Mouse (Mus musculus) urinary bladder, postnatal 4 days (tissue): ENCODE measurements around the gene Rccd1.
A peak's percentile ranks its signal among the peaks of the same experiment; 100 is the strongest.

Source experiments
- DNase-seq, 2 experiments: peaks; one replicate each; pipeline ENCODE4 v3.0.0; 2021 to 2022; ENCODE audit warnings: low spot score in 2 of 2

The Rccd1 gene

DNA sequence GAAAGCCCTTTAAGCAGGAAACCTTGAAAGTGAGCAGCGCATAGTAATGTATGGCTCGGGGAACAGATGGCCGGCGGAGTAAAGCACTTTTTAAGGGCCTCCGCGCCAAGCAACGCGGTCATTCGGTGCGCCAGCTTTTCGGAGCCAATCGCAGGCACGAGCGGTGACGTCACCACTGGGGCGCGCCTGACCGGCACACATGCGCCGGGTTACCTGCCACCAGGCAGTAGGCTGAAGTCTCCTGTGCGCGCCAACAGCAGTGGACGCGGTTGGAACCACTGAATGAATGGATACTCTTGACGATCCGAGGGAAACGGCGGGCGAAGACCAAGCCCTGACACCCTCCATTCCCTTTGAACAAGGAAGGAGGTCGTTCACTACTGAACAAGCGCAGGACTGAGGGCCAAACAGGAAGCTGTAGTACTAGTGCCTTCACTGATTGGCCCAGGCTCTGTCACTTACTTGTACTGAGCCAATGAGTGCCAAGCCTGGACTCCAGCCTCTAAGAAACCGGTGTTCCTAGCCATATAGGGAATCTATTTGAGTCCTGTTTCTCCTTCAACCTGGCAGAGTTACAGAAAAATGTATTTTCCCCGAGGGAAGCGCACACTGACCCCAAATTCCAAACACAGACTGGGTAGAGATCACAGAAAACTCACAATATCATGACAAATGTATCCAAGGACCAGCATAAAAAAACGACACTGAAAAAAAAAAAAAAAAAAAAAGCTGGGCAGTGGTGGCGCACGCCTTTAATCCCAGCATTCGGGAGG, at the start of gene Rccd1:
TSS of gene Rccd1 (minus strand) at position 412 of the 773 bp plus-strand sequence.
- peak; percentile 89 to 96 for DNase-seq

GRCm38 (mm10) chr7:80373850-80374249, 49.6 kb upstream of the Rccd1 start:
- no peak for DNase-seq

DNA sequence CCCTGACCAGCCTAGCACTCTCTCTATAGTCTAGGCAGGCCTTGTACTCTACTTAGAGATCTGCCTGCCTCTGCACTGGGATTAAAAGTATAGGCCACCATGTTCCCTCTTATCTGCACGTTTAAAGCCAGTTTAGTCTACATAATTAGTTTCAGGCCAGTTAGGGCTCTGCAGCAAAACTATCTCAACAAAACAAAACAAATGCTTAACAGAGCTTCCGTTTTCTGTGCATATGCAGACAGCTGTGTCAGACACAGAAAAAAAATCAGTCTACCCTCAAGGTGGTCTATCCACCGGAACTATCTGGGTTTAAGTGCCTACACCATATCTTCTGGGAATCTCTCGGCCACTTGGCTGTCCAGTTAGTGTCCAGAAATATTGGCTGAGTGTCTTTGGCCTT, 49.1 kb upstream of the Rccd1 start:
- no peak for DNase-seq

DNA sequence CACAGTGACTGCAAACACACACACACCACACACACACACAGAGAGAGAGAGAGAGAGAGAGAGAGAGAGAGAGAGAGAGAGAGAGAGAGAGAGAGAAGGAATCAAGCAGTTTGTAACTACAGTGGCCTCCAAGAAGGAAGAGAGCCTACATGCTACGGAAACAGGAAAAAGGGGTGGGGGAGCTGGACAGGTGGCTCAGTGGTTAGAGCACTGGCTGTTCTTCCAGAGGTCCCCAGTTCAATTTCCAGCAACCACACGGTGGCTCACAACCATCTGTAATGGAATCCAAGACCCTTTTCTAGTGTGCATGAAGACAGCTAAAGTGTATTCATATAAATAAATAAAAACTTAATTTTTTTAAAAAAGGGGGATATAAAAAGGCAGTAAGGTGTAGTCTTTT, 48.4 kb upstream of the Rccd1 start:
- no peak for DNase-seq

DNA sequence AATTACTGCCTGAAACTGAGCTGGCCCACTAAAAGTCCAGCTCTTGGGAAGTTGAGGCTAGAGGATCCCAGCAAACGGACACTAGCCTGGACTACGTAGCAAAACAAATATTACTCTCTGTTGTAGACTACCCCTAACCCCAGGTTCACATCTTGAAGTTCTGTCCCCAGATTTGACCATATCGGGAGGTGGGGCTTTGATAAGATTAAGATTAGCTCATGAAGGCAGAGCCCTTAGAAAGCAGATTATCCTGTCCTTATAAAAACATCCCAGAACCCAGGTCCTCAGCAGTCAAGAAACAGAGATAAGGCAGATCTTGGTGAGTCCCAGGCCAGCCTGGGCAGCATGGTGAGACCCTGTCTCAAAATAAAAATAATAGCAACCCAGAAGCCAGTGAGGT, 47.9 kb upstream of the Rccd1 start:
- DNase-seq, result no peak

- DNase-seq, result peak; percentile 78 to 83
Measured at GRCm38 (mm10) chr7:80371041-80371751, 46.9 kb upstream of the Rccd1 start, which contains the start of gene Man2a2. Gene Man2a2 (minus strand): TSS chr7:80371375.

- peak; percentile 68 to 77 for DNase-seq
Measured at GRCm38 (mm10) chr7:80370649-80371040, 46.4 kb upstream of the Rccd1 start.

DNA sequence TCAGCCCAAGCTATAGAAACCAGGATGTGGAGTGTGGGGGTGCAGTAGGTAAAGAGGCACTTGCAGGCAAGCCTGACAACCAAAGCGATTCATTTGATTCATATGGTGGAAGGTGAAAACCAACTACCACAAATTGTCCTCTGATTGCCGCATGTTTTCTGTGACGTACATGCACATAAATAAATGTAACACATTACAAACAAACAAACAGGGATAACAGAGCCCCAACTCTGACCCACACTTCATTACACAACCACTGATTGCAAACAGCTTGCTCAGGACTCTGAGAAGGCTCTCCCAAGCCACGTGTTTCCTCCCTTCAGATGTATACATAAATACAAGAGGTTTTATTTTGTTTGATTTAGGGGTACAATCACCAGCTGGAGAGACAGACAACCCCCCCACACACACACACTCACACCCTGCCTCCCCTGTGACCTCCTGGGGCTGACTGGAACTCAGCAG, 45.7 kb upstream of the Rccd1 start:
- DNase-seq, result no peak

- DNase-seq, result no peak
Measured at GRCm38 (mm10) chr7:80369461-80369860, 45.2 kb upstream of the Rccd1 start.

DNA sequence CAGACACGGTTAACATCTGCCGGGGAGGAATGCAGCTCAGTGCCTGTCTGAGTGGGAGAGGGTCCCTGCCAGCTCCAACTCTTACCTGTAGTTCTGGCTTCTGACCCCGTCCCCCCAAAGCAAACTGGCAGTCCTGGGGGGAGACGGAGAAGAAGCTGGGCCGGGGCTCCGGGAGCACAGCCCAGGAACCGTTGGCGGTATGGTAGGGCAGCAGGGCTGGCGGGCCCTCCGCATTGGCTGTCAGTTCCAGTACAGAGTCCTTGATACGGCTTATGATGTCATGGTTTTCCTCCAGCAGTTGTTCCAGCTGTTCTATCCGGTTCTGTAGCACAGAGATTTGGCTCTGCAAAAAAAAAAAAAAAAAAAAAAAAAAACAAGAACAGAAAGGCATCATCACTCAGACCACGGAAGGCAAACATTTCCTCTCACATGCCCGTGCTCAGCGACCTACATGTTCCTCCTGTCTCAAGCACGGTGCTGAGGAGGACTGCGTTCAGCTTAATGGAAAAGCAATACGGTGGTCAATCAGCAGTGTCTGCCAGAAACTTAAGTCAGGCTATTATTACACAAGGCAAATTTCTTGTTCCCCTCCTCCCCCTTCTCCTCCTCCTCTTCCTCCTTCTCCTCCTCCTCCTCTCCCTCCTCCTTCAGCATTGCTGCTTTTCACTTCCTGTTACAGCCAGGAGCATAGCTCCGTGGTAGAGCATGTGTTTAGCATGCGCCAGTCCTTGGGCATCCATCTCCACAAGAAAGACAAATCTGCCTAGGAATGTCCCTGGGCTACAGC, 44.6 kb upstream of the Rccd1 start:
- DNase-seq, result no peak

DNA sequence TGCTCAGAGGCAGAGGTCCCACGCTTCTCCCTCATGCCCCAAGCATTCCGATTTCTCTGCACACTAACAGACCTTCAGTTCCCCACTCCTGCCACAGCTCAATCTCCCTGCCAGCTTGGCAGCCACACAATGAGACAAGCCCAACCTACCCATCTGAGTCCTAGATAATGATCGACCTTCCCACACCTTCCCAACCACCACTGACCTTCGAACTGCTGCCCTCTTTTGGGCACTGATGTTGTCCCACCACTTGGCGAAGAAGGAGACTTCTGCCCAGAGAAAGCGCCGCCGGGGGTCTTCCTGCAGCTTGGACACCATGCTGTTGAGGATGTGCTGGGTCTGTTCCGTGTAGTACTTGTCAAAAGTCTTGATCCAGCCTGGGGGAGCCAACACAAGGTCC, 43.8 kb upstream of the Rccd1 start:
- DNase-seq, result no peak

- DNase-seq, result no peak
Measured at GRCm38 (mm10) chr7:80367232-80367631, 43.0 kb upstream of the Rccd1 start.

DNA sequence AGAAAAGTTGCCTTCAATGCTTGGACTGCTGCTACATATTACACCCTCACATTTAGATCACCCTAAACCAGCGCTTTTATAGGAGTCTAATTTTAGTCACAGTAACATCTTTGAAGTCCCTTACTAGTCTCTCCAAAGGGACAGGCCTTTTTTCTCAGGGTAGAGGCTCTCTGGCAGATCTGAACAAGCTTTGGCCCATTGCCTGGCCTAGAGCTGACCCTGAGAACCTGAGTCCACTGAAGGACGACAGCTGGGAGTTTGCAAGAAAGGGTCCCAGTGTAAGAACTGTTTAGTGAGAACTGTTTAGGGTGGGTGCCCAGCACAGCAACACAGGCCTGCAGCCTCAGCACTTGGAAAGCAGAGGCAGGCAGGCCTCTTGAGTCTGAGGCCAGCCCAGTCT, 41.5 kb upstream of the Rccd1 start:
- DNase-seq, result no peak

- no peak for DNase-seq
Measured at GRCm38 (mm10) chr7:80360435-80360834, 36.2 kb upstream of the Rccd1 start.

DNA sequence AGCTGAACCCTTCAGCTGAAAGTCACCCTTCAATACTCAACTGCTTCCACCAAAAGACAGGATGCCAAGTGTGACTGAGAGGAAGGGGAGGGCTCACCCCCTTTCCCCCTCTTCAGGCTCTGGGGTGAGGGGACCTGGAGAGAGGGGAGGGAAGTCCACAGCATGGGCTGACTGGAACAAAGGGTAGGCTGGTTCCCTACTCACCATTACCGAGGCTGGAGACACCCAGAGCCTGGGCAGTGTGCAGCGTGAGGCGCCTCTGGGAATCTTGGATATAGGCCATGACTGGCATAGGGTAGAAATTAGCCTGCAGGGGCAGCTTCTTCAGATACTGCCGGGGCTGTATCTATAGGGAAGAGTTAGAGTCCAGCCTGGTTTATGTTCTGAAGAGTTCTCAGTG, 33.8 kb upstream of the Rccd1 start:
- DNase-seq, result no peak

- no peak for DNase-seq
Measured at GRCm38 (mm10) chr7:80357156-80357555, 32.9 kb upstream of the Rccd1 start.

DNA sequence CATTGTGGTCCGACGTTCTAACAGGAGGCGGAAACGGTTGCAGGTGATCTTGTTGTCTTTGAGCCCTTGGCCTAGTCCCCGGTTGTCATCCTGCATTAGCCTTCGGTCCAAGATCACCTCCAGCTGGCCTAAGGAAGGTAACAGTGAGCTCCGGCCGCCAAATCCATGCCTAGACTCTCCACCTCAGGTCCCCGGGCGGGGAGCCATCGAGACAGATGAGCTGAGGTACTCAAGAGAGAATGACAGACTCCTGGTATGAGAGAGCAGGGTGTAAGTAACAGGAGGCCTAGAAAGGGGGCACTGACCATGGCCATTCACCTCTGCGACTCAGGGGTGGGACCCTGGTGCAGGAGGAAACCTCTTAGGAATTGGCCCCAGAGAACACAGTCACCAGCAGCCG, 32.1 kb upstream of the Rccd1 start:
- DNase-seq, result no peak

GRCm38 (mm10) chr7:80352920-80353319, 28.7 kb upstream of the Rccd1 start:
- DNase-seq, result no peak

DNA sequence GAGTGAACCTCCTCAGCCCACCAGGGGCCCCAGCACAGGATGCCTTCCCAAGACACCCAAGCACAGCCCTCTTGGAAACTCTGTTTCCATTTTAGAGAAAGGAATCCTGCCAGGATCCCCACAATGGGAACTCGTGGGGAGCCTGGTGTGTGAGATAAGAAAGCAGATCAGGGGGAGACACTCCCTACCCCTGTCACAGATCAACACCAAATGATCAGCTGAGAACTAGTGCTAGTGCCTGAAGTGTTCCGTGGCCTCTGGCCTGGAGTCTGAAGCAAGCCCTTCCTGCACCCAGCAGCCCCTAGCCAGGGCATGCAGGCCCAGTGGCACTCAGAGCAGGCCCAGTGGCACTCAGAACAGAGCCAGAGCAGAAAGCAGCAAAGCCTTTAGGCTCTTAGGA, 26.6 kb upstream of the Rccd1 start:
- DNase-seq, result no peak

- no peak for DNase-seq
Measured at GRCm38 (mm10) chr7:80347670-80348586, 23.7 kb upstream of the Rccd1 start.

DNA sequence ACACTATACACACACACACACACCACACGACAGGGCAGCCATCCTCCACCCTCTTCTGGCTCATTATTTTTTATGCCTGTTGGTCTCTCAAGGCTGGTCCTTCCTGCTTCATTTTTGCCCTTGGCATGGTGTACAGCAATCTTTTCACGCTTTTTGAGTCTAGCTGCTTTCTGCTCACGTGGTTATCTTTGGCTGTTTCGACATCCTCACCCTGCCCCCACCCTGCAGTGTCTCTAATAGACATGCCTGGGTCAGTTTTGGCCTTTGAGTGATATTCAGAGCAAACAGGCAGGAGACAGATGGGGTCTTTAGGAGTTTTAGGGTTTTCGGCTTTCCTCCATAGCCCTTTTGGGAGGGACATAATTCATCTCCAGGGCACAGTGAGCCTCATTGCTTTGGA, 22.6 kb upstream of the Rccd1 start:
- DNase-seq, result no peak
